Mouse (Mus musculus): Measurements from ENCODE around the gene Syne1. TPM values are rescaled to one million over a fixed set of nuclear protein-coding genes. Genes with fewer than 3 reads are reported as not detected.
A peak's percentile ranks its signal among the peaks of the same experiment; 100 is the strongest.

The Syne1 gene
- polyA plus RNA-seq, 1 experiment from 2014 or later: 17.5 TPM

DNA sequence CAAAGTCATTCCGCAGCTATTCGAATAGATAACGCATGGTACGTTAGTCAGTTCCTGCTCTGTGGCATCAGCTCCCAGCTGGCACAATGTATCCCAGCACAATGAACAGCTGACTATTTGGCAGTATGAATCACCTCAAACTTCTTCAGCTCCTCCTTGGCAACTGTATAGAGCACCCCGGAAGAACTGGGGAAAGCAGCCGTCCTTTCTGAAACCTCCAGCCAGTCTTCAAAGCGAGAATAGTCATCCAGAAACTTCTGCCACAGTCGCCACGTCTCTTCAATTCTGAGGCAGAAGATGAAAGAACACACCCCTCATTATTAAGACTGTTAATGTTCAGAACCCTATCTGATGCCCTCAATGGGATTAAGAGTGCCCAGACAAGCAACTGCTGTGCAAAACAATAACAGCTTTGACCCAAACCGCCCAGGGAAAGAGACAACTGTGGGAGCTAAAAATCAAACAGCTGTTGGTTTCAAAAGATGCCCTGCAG lies 495.0 kb downstream of the Syne1 start:
- Histone ChIP-seq H3K4me2 (no peak overlapping the region), H3K27me3 (replicated peaks) (no peaks in the 10 kb centered on the region), H3K4me1 (peaks cover 3% of the 10 kb centered on the region; the same call in 1 of the 2 replicates), H3K4me3 (no peak overlapping the region), H3K27ac (no peak overlapping the region), H3K36me3 (replicated peaks) (no peaks in the 10 kb centered on the region), H3K9ac (no peak overlapping the region), H3K9me3 (no peaks in the 10 kb centered on the region)
- ATAC-seq (replicated peaks): peak; percentile 57
- WGBS: 26% methylated on average over 10 of the region's 10 CpGs

DNA sequence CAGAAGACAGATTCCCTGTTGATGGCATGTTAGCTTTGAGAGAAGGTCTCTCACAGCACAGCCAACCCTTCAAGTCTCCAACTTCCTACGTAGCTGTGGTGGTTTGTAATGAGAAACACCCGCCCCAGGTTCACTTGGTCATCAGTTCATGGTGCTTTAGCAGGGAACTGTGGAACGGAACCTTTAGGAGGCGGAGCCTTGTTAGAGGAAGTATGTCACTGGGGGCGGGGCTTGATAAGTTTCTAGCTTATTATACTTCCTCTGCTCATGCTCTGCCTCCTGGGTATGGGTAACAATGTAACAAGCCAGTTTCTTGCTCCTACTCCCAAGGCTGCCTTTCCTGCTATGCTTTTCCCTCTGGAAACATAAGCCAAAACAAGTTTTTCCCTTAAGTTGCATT lies 505.6 kb downstream of the Syne1 start:
- Histone ChIP-seq H3K36me3 (replicated peaks) (peaks cover 10% of the 10 kb centered on the region; the same call in 1 of the 2 replicates), H3K27me3 (replicated peaks) (no peaks in the 10 kb centered on the region), H3K4me3 (no peak overlapping the region), H3K9ac (no peak overlapping the region), H3K27ac (no peak overlapping the region), H3K9me3 (no peaks in the 10 kb centered on the region), H3K4me1 (no peaks in the 10 kb centered on the region), H3K4me2 (no peak overlapping the region)
- WGBS: 89% methylated on average over 5 of the region's 5 CpGs
- ATAC-seq (replicated peaks): no peak

DNA sequence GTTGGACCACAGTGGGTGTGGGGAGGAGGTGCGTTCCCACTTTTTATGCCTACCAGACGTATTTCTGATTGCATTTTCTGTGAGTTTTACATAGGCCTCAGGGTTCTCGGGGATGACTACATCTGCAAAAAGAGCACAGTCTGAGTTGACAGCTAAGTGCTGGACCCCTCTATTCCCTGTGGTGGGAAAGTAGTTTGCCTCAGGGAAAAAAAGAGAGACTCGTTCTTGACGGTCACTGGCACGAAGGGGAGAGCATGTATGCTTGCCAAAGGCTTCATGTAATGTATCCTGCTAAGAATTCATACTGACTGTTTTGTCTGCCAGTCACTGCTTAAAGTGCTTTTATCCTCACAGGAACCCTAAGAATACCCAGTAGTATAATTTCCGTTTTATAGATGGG lies 506.1 kb downstream of the Syne1 start:
- Histone ChIP-seq H3K4me3 (no peak overlapping the region), H3K9me3 (no peaks in the 10 kb centered on the region), H3K4me1 (no peaks in the 10 kb centered on the region), H3K4me2 (no peak overlapping the region), H3K9ac (no peak overlapping the region), H3K27me3 (replicated peaks) (no peaks in the 10 kb centered on the region), H3K27ac (no peak overlapping the region), H3K36me3 (replicated peaks) (peaks cover 14% of the 10 kb centered on the region; the same call in 1 of the 2 replicates)
- 87% methylated on average over 7 of the region's 7 CpGs for WGBS
- ATAC-seq (replicated peaks): no peak

DNA sequence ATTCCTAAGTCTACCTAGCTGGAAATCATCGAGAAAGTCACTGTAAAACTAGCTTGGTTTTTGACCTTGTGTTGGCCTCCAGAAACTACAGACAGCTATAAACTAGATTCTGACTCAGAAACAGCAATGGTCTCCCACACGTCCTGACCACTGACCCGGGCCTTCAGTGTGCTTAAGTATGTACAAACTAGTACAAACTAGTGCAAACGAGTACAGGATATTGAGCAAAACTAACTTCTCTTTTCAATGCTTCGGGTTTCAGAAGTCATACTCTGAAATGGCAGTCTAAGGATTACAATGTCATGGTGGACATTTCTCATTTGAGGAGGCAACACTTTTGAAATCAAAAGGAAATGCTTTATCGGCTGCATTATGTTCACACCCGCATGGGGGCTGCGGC lies 506.8 kb downstream of the Syne1 start:
- Histone ChIP-seq H3K4me1 (no peaks in the 10 kb centered on the region), H3K9ac (no peak overlapping the region), H3K36me3 (replicated peaks) (peaks cover 17% of the 10 kb centered on the region; the same call in 1 of the 2 replicates), H3K27ac (no peak overlapping the region), H3K4me3 (no peak overlapping the region), H3K4me2 (no peak overlapping the region), H3K27me3 (replicated peaks) (no peaks in the 10 kb centered on the region), H3K9me3 (no peaks in the 10 kb centered on the region)
- no peak for ATAC-seq (replicated peaks)
- 92% methylated on average over 8 of the region's 8 CpGs for WGBS

DNA sequence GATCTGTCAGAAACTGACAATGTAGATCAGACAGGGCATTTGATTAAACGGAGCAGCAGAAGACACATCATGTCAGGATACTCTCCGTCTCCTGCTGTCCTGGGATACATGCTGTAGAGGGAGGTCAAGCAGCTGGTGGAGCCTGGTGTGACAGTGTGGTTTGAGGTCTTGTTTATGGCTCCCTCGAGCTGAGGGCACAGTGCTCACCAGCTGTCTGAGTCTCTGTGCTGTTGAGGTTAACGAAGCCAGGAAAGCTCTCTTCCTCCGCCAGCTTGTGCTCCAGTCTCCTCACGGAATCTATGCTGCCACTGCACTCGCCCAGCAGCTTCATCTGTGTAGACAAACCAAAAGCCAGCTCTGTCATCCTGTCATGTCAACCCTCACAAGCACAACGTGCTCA lies 510.0 kb downstream of the Syne1 start:
- H3K27me3 ChIP-seq (replicated peaks): no peaks in the 10 kb centered on the region
- H3K36me3 ChIP-seq (replicated peaks): peaks cover 17% of the 10 kb centered on the region; the same call in 1 of the 2 replicates
- H3K4me3 ChIP-seq: no peak overlapping the region
- no peaks in the 10 kb centered on the region for H3K9me3 ChIP-seq
- H3K27ac ChIP-seq: no peak overlapping the region
- no peak for ATAC-seq (replicated peaks)
- no peak overlapping the region for H3K4me2 ChIP-seq
- no peaks in the 10 kb centered on the region for H3K4me1 ChIP-seq
- WGBS: 73% methylated on average over 8 of the region's 8 CpGs
- no peak overlapping the region for H3K9ac ChIP-seq

DNA sequence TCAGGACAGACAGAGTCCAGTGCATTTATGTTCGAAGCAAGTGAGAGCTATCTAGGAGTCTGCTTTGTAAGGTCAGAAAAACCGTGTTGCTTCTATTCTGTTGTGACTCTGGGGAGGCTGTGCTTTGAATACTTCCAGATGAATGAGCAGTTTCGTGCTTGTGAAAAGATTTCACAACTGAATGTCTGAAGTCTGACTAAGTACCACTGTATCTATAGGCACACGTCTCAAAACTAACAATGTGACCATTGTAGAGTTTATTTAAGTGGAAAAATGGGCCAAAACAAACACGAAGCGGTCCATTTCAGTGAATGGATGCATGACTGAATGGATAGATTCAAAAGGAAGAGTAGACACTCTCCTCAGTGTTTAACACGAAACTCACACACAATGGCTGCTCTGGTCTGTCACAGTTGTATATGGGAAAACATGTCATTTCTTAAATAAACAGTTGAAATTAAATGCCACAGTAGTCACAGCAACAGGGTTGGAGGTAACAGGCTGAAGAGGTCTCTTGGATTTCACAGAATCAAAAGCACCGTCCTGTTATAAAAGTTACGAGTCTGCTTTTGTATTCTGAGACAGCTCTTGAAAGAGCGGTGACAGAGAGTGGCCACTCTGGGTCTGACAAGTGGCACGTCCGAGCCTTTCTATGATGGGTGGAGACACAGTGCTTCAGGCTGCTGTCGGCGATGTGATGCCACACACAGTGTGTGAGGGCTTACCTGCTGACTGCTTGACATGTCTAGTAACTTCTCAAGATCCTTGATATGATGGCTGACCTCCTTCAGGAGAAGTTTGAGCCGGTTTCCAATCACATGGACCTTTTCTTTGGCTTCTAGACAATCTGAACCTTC lies 518.9 kb downstream of the Syne1 start:
- H3K27me3 ChIP-seq (replicated peaks): no peaks in the 10 kb centered on the region
- H3K4me2 ChIP-seq: no peak overlapping the region
- peaks cover 11% of the 10 kb centered on the region; the same call in 1 of the 2 replicates for H3K36me3 ChIP-seq (replicated peaks)
- H3K4me3 ChIP-seq: no peak overlapping the region
- no peaks in the 10 kb centered on the region for H3K4me1 ChIP-seq
- no peak for ATAC-seq (replicated peaks)
- H3K9ac ChIP-seq: no peak overlapping the region
- no peaks in the 10 kb centered on the region for H3K9me3 ChIP-seq
- WGBS: 50% methylated on average over 15 of the region's 15 CpGs
- no peak overlapping the region for H3K27ac ChIP-seq

DNA sequence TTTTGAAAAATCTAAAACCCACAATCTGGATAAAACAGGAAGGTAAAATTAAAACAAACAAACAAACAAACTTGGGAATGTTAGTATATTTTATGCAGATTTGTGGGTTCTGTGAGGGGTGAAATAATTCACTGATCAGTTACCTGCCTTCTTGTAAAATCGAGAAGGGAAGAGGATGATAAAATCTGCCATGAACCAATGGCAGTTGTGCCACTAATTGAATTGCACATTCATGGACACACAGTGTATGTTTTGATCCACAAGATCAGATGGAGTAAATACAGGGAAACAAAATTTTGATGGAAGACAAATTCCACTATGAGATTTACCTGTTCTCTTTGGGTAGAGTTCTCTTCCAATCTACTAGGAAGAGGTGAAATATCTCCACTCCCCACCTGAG lies 521.4 kb downstream of the Syne1 start:
- 94% methylated on average over 1 of the region's 1 CpGs for WGBS
- no peak overlapping the region for H3K27ac ChIP-seq
- no peaks in the 10 kb centered on the region for H3K9me3 ChIP-seq
- H3K27me3 ChIP-seq (replicated peaks): no peaks in the 10 kb centered on the region
- no peak overlapping the region for H3K4me3 ChIP-seq
- H3K4me1 ChIP-seq: no peaks in the 10 kb centered on the region
- H3K4me2 ChIP-seq: no peak overlapping the region
- no peak overlapping the region for H3K9ac ChIP-seq
- H3K36me3 ChIP-seq (replicated peaks): peaks cover 11% of the 10 kb centered on the region; the same call in 1 of the 2 replicates
- no peak for ATAC-seq (replicated peaks)

DNA sequence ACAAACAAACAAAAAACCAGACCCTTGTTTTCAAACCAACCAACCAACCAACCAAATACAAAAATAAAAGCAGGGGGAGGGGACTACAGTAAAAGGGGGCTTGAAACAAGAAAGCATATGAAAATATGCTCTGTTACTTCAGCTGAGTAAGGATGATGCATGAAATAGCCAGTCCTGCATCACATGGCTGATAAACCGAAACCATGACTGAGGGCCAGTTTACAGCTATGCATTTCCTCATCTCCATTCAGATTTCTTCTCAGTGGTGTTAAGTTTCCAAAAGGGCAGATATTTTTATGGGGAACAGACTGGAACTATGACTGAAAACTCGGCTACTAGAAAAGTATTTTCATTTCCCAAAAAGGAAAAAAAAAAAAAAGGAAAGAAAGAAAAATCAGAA lies 522.1 kb downstream of the Syne1 start:
- WGBS: 82% methylated on average over 2 of the region's 2 CpGs

DNA sequence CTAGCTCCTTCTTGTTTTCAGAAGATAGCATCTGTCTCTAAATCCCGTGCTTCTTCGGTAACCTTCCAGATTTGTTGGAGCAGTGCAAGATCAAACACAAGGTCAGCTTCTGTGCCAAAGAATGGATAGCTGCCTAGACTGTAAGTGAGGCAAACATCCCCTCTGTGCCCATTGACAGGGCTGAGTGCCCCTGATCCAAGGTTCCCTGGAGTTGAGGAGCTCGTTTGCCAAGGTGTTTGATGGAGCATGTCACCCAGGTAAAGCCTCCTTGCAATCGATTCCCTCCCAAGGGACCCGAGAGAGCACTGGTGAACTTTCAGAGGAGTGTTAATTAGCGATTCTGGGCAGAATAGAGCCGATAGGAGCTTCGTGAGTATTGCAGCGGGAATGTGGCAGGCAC lies 523.0 kb downstream of the Syne1 start:
- H3K4me1 ChIP-seq: no peaks in the 10 kb centered on the region
- peaks cover 11% of the 10 kb centered on the region; the same call in 1 of the 2 replicates for H3K36me3 ChIP-seq (replicated peaks)
- H3K27me3 ChIP-seq (replicated peaks): no peaks in the 10 kb centered on the region
- H3K9ac ChIP-seq: no peak overlapping the region
- H3K4me3 ChIP-seq: no peak overlapping the region
- no peak overlapping the region for H3K27ac ChIP-seq
- WGBS: 90% methylated on average over 9 of the region's 9 CpGs
- ATAC-seq (replicated peaks): no peak
- no peaks in the 10 kb centered on the region for H3K9me3 ChIP-seq
- no peak overlapping the region for H3K4me2 ChIP-seq

More for the DNA sequence above, 522.1 kb downstream of the Syne1 start:
- H3K4me1 ChIP-seq: no peaks in the 10 kb centered on the region
- H3K4me3 ChIP-seq: no peak overlapping the region
- H3K27me3 ChIP-seq (replicated peaks): no peaks in the 10 kb centered on the region
- H3K9ac ChIP-seq: no peak overlapping the region
- H3K27ac ChIP-seq: no peak overlapping the region
- ATAC-seq (replicated peaks): no peak
- no peak overlapping the region for H3K4me2 ChIP-seq
- no peaks in the 10 kb centered on the region for H3K9me3 ChIP-seq
- H3K36me3 ChIP-seq (replicated peaks): peaks cover 11% of the 10 kb centered on the region; the same call in 1 of the 2 replicates

DNA sequence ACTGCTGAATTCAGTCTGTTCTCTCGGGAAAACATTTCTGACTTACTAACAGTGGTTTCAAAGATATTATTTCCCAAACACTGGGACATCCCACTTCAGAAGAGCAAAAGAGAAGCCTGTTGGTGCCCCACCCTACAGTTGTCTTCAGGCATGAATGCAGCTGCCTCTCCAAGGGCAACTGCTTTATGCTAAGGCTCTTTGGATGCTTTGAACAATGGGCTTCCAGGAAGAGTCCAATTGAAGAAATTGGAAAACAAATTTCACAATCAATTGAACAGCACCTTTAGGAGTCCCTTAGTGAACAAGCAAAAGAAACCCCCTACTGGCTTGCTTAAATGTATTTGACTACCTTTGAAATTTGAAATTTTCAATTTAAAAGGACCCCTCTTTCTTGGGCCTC lies 524.1 kb downstream of the Syne1 start:
- Histone ChIP-seq H3K9ac (no peak overlapping the region), H3K4me2 (no peak overlapping the region), H3K36me3 (replicated peaks) (peaks cover 11% of the 10 kb centered on the region; the same call in 1 of the 2 replicates), H3K9me3 (no peaks in the 10 kb centered on the region), H3K4me1 (no peaks in the 10 kb centered on the region), H3K4me3 (no peak overlapping the region), H3K27ac (no peak overlapping the region), H3K27me3 (replicated peaks) (no peaks in the 10 kb centered on the region)
- ATAC-seq (replicated peaks): no peak
- 84% methylated on average over 1 of the region's 1 CpGs for WGBS

DNA sequence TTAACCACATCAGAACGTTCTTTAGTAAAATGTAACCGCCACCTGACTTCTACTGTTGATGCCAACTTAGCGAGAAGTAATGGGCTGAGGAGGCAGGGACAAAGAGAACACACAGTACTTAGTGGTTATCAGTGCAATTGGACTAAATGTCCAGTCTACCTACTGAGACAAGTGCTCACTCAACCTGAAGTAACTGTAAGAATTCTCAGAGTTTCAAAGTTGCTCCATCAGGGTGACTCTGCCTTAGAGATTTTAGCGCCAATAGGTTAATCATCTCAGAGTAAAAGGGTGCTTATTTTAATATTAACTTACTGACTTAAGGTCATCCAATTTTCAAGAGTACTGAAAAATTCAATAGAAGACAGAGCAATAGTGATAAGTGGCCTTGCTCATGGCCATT lies 525.4 kb downstream of the Syne1 start:
- WGBS: 96% methylated on average over 4 of the region's 4 CpGs
- Histone ChIP-seq H3K27me3 (replicated peaks) (no peaks in the 10 kb centered on the region), H3K9me3 (no peaks in the 10 kb centered on the region), H3K4me2 (no peak overlapping the region), H3K27ac (no peak overlapping the region), H3K4me1 (no peaks in the 10 kb centered on the region), H3K4me3 (no peak overlapping the region), H3K36me3 (replicated peaks) (peaks cover 4% of the 10 kb centered on the region; the same call in 1 of the 2 replicates), H3K9ac (no peak overlapping the region)
- no peak for ATAC-seq (replicated peaks)

DNA sequence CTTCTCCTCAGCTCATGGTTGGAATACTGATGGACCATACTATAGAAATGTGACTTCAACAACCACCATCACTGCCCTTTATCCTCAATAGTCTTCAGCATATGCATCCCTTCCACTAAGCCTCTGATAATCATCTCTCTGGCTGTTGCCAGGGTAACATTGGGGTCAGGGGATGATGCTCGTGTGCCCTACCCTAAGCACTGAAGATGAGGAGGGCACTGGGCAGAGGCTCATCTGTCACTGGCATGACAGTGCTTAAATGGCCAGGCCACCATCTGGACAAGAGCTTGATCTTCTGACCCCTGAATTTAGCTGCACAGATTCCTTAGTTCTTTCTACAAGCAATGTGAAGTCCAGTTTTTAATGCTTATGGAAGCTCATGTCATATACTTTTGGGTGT lies 534.1 kb downstream of the Syne1 start:
- Histone ChIP-seq H3K36me3 (replicated peaks) (peaks cover 4% of the 10 kb centered on the region; the same call in 1 of the 2 replicates), H3K4me3 (no peak overlapping the region), H3K27me3 (replicated peaks) (no peaks in the 10 kb centered on the region), H3K9ac (no peak overlapping the region), H3K4me1 (no peaks in the 10 kb centered on the region), H3K27ac (no peak overlapping the region), H3K9me3 (no peaks in the 10 kb centered on the region), H3K4me2 (no peak overlapping the region)
- ATAC-seq (replicated peaks): no peak
- WGBS: 54% methylated on average over 1 of the region's 1 CpGs

DNA sequence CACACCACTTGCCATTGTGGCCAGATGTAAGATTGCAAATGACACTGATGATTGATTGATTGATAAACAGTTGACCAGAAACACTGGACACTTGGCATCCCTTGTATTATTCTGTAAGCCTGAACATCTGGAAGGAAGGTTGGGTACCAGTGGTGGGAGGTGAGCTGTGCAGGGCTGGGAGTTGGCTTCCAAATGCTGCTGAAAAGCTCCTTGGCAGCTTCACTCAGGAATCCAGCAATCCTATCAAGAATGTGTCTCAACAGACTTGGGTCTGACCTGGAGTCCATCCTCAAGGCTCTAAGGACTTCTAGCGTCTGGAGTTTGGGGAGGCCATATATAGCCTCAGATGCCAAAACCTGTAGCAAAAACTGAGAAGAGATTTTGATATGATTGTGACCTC lies 536.3 kb downstream of the Syne1 start:
- H3K4me1 ChIP-seq: no peaks in the 10 kb centered on the region
- no peak overlapping the region for H3K9ac ChIP-seq
- H3K4me2 ChIP-seq: no peak overlapping the region
- H3K4me3 ChIP-seq: no peak overlapping the region
- H3K27me3 ChIP-seq (replicated peaks): no peaks in the 10 kb centered on the region
- no peak overlapping the region for H3K27ac ChIP-seq
- ATAC-seq (replicated peaks): no peak
- H3K9me3 ChIP-seq: no peaks in the 10 kb centered on the region
- no peaks in the 10 kb centered on the region for H3K36me3 ChIP-seq (replicated peaks)
- 93% methylated on average over 1 of the region's 1 CpGs for WGBS

All from midbrain, embryonic 15.5 days (tissue).